Mouse (Mus musculus): Measurements from ENCODE around the gene Rbms2.

Rbms2 gene

GRCm38 (mm10) chr10:128140236-128140952 is 39.7 kb downstream of the Rbms2 start:
- DNase-seq (ENCODE audit: extremely low read depth, low read depth, low spot score): no peak

DNA sequence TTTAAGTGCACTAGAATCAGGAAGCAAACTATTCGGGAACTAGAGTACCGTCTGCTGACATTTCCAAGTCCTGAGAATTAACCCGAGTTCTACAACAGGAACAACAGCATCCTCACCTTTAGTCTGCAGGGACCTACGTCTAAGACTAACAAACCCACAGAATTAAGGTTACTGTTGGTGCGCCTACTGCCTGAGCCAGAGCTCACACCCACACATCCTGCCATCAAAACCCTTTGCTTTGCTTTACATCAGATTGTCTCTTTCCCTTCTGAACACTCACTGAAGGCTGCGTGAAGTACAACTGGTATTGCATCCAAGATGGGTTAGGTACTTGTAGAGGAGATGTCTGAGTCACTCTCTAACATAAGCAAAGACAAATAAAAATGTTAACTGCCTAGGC is 44.7 kb downstream of the Rbms2 start:
- DNase-seq (ENCODE audit: extremely low read depth, low read depth, low spot score): no peak

DNA sequence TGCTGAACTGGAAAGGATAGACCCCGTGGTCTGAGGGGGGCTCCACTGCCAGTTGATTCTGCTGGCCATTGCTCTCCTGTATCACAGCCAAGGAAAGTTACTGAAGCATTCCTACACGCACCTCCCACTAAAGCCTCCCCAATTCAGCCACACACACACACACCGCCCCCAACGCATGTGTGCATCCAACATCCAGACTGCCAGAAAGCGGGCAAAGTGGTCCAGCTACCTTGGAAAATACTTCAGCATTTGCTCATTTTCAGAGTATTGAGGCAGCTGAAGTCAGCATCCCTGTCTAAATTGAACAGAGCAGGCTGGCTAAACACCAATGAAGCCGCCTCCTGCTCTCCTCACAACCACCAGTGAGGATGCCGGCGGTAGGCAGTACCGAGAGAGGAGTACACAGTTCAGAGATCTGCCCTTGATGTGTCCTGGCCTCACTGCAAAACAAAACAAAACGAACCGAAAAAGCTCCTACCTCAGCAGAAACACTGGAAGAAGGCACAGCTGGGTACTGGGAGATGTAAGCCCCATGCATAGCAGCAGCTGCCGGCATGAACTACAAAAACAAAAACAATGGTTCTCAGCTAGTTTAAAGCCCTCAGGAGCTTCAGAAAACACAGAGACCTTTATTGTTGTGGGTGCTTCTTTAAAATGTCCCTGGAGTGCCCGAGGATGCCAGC is 46.3 kb downstream of the Rbms2 start:
- DNase-seq (ENCODE audit: extremely low read depth, low read depth, low spot score): no peak

GRCm38 (mm10) chr10:128131812-128132211 is 48.3 kb downstream of the Rbms2 start:
- DNase-seq (ENCODE audit: extremely low read depth, low read depth, low spot score): no peak

DNA sequence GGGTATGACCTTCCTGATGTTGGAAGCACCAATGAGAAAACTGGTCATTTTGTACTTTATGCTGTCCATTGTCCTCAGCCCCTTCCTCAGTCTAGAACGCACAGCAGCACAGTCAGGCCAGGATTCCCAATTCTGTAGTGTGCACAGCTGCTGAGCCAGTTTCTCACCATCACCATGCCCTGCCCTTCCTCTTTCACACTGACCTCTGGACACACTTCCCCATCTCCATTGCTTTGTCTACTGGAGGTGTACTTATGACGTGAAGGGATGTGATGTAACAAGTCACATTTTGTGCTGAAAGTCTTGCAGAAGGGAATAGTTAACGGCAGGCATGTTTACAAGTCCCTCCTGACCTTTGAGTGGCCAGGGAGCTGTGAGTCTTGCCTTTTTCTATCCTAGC is 48.8 kb downstream of the Rbms2 start:
- no peak for DNase-seq (ENCODE audit: extremely low read depth, low read depth, low spot score)

DNA sequence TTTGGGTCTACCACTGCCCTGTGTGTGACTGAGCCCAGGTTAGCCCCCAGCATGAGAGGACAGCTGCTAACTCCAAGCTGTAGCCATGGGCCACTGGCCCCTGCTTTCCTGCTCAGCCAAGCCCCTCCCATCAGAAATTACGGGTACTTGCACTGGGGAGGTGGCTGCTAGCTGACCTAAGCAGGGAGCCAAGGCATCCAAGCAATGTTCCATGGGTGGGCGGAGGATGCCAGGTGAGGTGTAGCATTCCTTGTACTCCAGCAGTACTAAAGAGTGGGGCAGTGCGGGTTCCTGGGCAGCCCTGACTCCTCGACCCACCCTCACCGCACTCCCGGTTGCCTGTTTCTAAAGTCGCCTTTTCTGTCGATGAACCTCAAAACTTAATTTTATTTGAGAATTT is 52.0 kb downstream of the Rbms2 start:
- no peak for DNase-seq (ENCODE audit: extremely low read depth, low read depth, low spot score)

DNA sequence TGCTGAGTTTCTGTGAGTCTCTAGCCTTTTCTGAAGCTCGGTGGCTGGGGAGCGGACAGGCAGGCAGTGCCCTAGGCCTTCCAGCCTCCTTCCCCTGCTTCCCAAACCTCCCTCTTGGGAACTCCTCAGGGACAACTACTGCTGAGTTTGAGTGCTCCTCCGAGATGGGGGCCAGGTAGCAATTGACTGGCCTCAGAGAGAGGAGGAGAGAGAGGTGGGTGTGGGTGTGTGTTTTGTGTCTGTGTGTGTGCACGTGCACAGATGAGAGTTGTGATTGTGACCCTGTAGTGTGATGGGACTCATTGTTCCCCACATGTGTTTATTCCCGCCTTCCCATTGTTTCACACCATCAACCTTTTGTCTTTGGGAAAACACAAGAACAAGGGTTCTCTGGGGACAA is 52.6 kb downstream of the Rbms2 start:
- no peak for DNase-seq (ENCODE audit: extremely low read depth, low read depth, low spot score)

GRCm38 (mm10) chr10:128125951-128126350 is 54.1 kb downstream of the Rbms2 start:
- no peak for DNase-seq (ENCODE audit: extremely low read depth, low read depth, low spot score)

DNA sequence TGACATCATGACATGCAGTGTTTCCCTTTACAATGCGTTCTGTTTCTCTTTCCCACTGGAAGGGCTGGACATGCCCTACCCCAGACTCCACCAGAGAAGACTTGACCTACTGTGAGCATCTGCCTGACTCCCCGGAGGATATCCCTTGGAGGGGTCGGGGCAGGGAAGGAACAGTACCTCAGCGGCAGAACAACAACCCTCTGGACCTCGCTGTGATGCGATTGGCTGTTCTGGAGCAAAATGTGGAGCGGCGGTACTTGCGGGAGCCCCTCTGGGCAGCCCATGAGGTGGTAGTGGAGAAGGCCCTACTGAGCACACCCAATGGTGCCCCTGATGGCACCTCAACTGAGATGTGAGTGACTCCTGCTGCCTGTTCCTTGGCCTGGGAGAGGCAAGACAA is 55.3 kb downstream of the Rbms2 start:
- no peak for DNase-seq (ENCODE audit: extremely low read depth, low read depth, low spot score)

DNA sequence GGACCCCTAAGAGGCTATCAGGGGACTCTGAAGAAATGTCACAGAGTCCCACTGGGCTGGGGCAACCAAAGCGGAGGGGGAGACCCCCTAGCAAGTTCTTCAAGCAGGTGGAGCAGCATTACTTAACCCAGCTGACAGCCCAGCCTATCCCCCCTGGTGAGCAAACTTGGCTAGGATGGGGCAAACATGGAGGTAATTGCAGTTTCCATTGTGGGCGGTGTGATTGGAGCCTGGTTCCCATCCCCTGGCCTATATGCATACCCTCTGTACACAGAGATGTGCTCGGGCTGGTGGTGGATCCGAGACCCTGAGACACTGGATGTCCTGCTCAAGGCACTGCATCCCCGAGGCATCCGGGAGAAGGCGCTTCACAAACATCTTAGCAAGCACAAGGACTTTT is 56.3 kb downstream of the Rbms2 start:
- DNase-seq (ENCODE audit: extremely low read depth, low read depth, low spot score): no peak

GRCm38 (mm10) chr10:128111227-128111626 is 68.9 kb downstream of the Rbms2 start:
- DNase-seq (ENCODE audit: extremely low read depth, low read depth, low spot score): no peak

- DNase-seq (ENCODE audit: extremely low read depth, low read depth, low spot score): no peak
Observed at GRCm38 (mm10) chr10:128110103-128110761, 69.9 kb downstream of the Rbms2 start.

DNA sequence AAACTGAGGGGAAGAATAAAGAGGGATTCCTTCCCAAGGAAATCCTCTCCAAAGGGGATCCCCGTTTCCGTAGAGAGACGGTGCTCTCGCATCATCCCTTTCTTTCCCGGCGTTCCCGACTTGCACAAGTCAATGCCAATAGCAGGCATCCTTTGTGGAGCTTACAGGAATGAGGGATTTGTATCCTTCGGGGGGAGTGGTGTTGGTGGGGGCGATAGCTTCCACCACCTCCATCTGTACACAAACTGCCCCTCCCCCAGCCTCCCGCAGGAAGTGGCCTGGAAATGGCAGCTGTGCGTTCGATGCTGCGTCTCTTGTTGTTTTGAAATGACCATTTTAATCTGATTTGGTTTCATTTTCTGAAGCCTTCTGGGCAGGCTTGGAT is 82.5 kb downstream of the Rbms2 start:
- no peak for DNase-seq (ENCODE audit: extremely low read depth, low read depth, low spot score)

- no peak for DNase-seq (ENCODE audit: extremely low read depth, low read depth, low spot score)
Observed at GRCm38 (mm10) chr10:128096693-128097586, 83.2 kb downstream of the Rbms2 start.

GRCm38 (mm10) chr10:128096313-128096692 is 83.8 kb downstream of the Rbms2 start:
- DNase-seq (ENCODE audit: extremely low read depth, low read depth, low spot score): no peak

- no peak for DNase-seq (ENCODE audit: extremely low read depth, low read depth, low spot score)
Observed at GRCm38 (mm10) chr10:128095003-128095636, 85.0 kb downstream of the Rbms2 start.

DNA sequence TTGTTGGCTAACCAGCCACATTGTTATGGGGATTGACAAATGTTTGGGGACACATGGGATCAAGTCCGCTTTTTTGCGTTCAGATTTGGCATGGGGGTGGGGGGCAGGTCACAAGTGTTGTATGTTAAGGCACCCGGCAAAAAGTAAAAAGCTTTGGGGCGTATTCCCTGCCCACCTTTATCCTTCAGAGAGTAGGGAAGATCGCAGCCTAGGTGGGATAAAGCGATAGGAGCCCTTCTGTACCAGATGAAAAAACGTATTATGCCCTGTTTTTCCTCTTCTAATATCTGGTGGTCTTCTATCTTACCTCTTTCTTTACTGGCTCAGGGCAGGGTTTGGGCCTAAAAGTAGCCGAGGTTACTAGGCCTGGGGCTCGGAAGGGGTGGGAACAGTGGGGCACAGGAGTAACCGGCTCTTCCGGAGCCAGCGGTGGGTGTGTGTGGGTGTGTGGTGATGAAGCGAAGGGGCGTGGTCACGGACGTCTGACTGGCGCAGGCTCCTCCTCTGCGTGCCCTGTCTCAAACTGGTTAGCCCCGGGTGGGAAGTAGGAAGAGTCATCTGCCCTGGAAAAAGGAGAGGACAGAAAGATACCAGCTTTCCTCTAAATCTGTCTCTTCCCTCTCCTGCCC is 85.6 kb downstream of the Rbms2 start:
- peak; percentile 67 for DNase-seq (ENCODE audit: extremely low read depth, low read depth, low spot score)

DNA sequence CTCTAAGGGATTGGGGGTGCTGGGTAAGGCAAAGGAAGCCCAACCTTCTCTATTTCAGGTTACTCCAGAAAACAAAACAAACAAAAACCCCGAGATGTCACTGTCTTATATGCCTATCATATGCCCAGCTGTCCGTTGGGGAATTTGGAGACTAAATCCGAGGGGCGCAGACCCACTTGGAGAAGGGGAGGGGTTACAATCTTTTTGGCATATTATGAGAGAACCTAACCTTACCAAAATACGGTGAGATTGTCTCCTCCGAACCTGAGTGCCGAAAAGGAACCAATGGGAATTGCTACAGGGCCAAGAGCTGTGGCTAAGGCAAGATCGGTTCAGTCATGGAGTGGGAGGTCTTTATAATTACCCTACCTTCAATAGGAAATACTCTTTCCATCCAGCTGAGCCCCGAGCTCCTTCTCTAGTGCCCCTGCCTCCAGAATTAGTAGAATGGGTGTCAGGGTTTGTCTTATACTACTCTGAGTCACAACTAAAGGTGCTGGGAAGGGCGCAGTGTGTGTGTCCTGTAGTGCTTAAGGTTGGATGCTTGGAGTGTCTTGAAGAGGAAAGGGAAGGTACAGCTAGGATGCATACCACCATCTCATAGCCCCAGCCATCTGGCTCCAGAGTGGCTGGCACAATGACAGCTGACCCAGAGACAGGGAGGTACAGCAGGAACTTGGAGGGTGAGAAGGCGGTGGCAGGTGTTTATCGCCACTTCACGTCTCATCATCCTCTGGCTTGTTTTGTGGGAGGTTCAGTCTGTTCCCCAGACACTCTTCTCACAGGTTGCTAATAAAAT is 86.4 kb downstream of the Rbms2 start:
- DNase-seq (ENCODE audit: extremely low read depth, low read depth, low spot score): no peak
